Mouse (Mus musculus) limb, embryonic 14.5 days (tissue): ENCODE results near the gene Oxtr. TPM values are rescaled to one million over a fixed set of nuclear protein-coding genes. Genes with fewer than 3 reads are reported as not detected.
A peak's percentile ranks its signal among the peaks of the same experiment; 100 is the strongest.

ENCODE experiments used
- ATAC-seq: fragments of 200-750 bp; cut with Nextera tagmentation; 2 replicates; pipeline ENCODE4 v1.8.0; 2017; ENCODE audit warnings: low read depth, moderate number of reproducible peaks, moderate TSS enrichment; ENCODE audit not compliant: low FRiP score
- DNase-seq: peaks from one replicate; pipeline ENCODE4 v3.0.0-alpha.2; 2015; ENCODE audit warnings: low spot score
- H3K27ac ChIP-seq: fragments of 300-500 bp; sonication (generic); replicated peaks from 2 replicates; pipeline ENCODE4 v1.5.1; 2014; ENCODE audit warnings: low read depth, mild to moderate bottlenecking, low read length, moderate library complexity, mixed read lengths
- H3K27me3 ChIP-seq: fragments of 300-500 bp; sonication (generic); 2 replicates; pipeline ENCODE4 v1.6.1; 2014; ENCODE audit warnings: low read length, mixed read lengths; ENCODE audit not compliant: control insufficient read depth, insufficient read depth
- H3K36me3 ChIP-seq: fragments of 300-500 bp; sonication (generic); 2 replicates; pipeline ENCODE4 v1.6.1; 2014; ENCODE audit warnings: mild to moderate bottlenecking, low read length, moderate library complexity, mixed read lengths; ENCODE audit not compliant: control insufficient read depth, insufficient read depth
- H3K4me1 ChIP-seq: fragments of 300-500 bp; sonication (generic); 2 replicates; pipeline ENCODE4 v1.6.1; 2014; ENCODE audit warnings: antibody characterized with exemption, low read length, mixed read lengths; ENCODE audit not compliant: control insufficient read depth, insufficient read depth
- H3K4me2 ChIP-seq: fragments of 300-500 bp; sonication (generic); replicated peaks from 2 replicates; pipeline ENCODE4 v1.6.1; 2014; ENCODE audit warnings: low read depth, mild to moderate bottlenecking, low read length, moderate library complexity; ENCODE audit not compliant: severe bottlenecking
- H3K4me3 ChIP-seq: fragments of 300-500 bp; sonication (generic); replicated peaks from 2 replicates; pipeline ENCODE4 v1.5.1; 2014; ENCODE audit warnings: low read length
- H3K9ac ChIP-seq: fragments of 300-500 bp; sonication (generic); 2 replicates; pipeline ENCODE4 v1.6.1; 2014; ENCODE audit warnings: mild to moderate bottlenecking, low read depth, low read length, moderate library complexity; ENCODE audit not compliant: severe bottlenecking
- H3K9me3 ChIP-seq: fragments of 300-500 bp; sonication (generic); 2 replicates; pipeline ENCODE4 v1.6.1; 2016; ENCODE audit warnings: low read length; ENCODE audit not compliant: control insufficient read depth
- POLR2A ChIP-seq: fragments of 200-500 bp; IDR thresholded peaks from 2 replicates; pipeline ENCODE4 v1.8.0; 2012; ENCODE audit warnings: inconsistent platforms, mild to moderate bottlenecking, moderate library complexity, borderline replicate concordance; ENCODE audit not compliant: insufficient read depth, insufficient read length; ENCODE audit errors: extremely low read depth
- WGBS: fragments of 180-500 bp; shearing (Covaris S2); extraction: QIAGEN DNeasy Blood & Tissue Kit; methylation state at CpG from one replicate; pipeline ENCODE4 v1.1.7; 2014; 5-methylcytosine and 5-hydroxymethylcytosine counted together
- polyA plus RNA-seq, 2 experiments: library from polyadenylated mRNA; depleted of rRNA in 1 of 2; stranded (reverse) in 1 of 2; unstranded in 1 of 2; fragments of >200 nt; fragmentation: Nextera tagmentation in 1 of 2; extraction: Ambion mirVana in 1 of 2; gene quantifications; 2 replicates each; pipeline versions ENCODE4 v1.2.1 to v1.2.3; 2012 to 2014

Oxtr gene
- polyA plus RNA-seq, 2 experiments: 0.33 to 0.36 TPM

DNA sequence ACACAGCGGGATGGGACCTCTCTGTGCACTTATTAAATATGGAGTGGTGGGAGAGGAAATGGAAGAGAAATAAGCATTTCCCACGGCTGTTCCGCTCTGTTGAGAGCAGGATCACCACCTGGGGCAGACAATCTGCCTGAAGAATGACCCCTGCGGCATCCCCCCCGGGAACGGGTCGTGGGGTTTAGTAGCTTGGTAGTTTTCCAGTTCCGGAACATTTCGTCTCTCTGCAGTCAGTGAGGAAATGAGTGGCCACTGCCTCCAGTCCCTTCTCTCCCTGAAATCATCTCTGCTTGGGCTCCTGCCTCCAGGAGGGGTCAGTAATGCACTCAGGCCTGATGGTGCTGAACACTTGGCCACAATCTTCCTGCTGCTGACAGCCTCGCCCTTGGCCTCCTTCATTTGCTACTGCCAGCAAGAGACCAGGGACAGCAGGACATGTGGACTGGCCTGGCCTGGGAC lies 4.9 kb upstream of the Oxtr start:
- peaks cover 6% of the 10 kb centered on the region for H3K27me3 ChIP-seq
- H3K9me3 ChIP-seq: no peaks in the 10 kb centered on the region
- no peak overlapping the region for H3K9ac ChIP-seq
- 44% methylated on average over 10 of the region's 10 CpGs for WGBS
- no peak for TF ChIP-seq POLR2A
- DNase-seq (no peak), ATAC-seq (no peak)
- H3K4me3 ChIP-seq: no peak overlapping the region
- H3K4me1 ChIP-seq: peaks cover 20% of the 10 kb centered on the region
- H3K27ac ChIP-seq: no peak overlapping the region
- H3K4me2 ChIP-seq: no peak overlapping the region
- no peaks in the 10 kb centered on the region for H3K36me3 ChIP-seq

DNA sequence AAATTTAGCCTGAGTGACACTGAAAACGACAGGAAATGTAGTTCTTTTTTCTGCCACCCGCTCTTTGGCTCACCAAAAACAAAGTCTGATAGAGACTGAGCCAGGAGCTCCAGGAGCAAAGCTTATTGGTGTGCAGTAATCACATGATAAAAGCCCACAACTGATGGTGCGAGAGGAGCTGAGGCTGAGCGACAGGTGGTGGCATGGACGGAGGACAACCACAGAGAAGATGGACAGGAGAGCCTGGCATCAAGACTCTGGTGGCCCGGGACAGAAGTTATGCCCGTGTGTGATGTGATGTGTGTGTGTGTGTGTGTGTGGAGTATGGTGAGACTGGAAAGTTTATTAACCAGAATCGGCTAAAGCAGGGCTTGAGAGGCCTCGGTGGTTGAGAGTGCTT lies 3.6 kb upstream of the Oxtr start:
- DNase-seq: no peak
- Histone ChIP-seq H3K27ac (no peak overlapping the region), H3K9me3 (no peaks in the 10 kb centered on the region), H3K4me1 (peaks cover 28% of the 10 kb centered on the region), H3K9ac (no peak overlapping the region), H3K4me2 (no peak overlapping the region), H3K27me3 (peaks cover 19% of the 10 kb centered on the region), H3K4me3 (no peak overlapping the region), H3K36me3 (no peaks in the 10 kb centered on the region)
- TF ChIP-seq POLR2A: no peak
- no peak for ATAC-seq
- WGBS: 82% methylated on average over 9 of the region's 9 CpGs

DNA sequence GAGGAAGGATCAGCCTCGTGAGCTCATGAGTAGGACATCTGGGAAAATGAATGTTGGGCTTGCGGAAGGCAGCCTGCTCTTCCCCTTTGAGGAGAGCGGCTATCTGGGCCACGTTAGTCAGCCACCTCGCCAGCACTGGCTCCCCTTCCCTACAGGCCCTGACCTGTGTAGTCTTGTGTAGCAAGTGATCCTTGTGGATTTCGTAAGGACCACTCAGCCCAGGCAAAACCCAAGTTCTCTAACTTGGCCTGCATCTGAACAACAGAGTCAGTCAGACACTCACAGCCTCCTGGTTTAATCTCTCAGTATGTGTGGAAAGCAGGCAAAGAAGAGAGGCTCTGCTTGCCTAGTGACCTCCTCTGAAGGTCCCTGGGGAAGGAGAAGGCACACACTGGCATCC lies 2.9 kb upstream of the Oxtr start:
- no peak overlapping the region for H3K4me3 ChIP-seq
- WGBS: 81% methylated on average over 6 of the region's 6 CpGs
- no peak for TF ChIP-seq POLR2A
- ATAC-seq (no peak), DNase-seq (no peak)
- H3K4me1 ChIP-seq: peaks cover 28% of the 10 kb centered on the region
- no peak overlapping the region for H3K27ac ChIP-seq
- H3K9me3 ChIP-seq: no peaks in the 10 kb centered on the region
- peaks cover 26% of the 10 kb centered on the region for H3K27me3 ChIP-seq
- H3K36me3 ChIP-seq: no peaks in the 10 kb centered on the region
- no peak overlapping the region for H3K9ac ChIP-seq
- no peak overlapping the region for H3K4me2 ChIP-seq

DNA sequence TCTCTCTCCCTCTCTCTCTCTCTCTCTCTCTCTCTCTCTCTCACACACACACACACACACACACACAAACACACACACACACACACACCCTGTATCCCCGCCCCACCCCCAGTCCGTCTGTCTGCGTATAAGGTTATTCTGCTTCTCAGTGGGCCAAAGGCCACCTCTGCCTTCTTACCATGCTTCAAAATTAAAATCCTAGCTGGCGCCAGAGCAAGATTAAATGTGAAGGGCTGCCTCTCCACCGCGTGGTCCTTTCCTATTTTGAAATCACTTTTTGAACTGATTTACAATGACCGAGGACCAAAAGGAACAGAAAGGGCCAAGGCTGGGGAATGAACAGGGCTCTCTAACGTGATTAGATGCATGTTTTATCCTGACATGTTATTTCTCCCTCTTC lies 1.8 kb upstream of the Oxtr start:
- WGBS: 76% methylated on average over 8 of the region's 8 CpGs
- DNase-seq (no peak), ATAC-seq (no peak)
- peaks cover 28% of the 10 kb centered on the region for H3K4me1 ChIP-seq
- peaks cover 31% of the 10 kb centered on the region for H3K27me3 ChIP-seq
- H3K9ac ChIP-seq: no peak overlapping the region
- H3K27ac ChIP-seq: no peak overlapping the region
- no peak overlapping the region for H3K4me2 ChIP-seq
- H3K9me3 ChIP-seq: no peaks in the 10 kb centered on the region
- no peak overlapping the region for H3K4me3 ChIP-seq
- TF ChIP-seq POLR2A: no peak
- no peaks in the 10 kb centered on the region for H3K36me3 ChIP-seq

DNA sequence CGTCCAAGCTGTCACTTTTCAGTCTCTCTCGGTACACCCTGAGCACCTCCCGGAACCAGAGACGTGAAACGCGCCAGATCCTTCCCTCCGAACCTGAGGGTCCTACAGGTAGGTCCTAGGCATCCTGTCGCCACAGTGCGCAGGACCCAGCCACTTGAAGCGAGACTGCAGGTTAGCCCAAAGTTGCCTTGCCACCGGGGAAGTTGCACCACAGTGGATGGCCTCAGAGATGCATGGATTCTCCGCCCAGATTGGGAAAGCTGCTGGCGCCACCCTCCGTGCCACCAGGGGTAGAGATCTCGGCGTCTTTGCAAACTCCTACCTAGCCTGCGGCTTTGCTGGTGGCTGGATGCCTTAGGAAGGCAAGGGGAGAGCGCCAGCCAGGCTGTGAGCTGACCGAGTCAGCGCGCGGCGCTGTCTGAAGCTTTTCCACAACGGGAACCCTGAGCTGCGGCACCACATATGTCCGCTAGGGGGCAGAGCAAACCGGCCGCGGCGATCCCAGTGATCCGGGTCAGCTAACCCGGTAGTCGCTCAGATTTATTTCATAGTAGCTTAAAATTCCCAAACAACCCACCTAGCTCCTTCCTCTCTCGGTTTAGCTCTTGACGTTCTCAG lies 991 bp upstream of the Oxtr start:
- Histone ChIP-seq H3K9ac (peak overlapping the region; percentile 46), H3K27me3 (peaks cover 31% of the 10 kb centered on the region), H3K4me3 (peak overlapping the region; percentile 37), H3K9me3 (no peaks in the 10 kb centered on the region), H3K36me3 (no peaks in the 10 kb centered on the region), H3K4me2 (peak overlapping the region; percentile 61), H3K4me1 (peaks cover 23% of the 10 kb centered on the region), H3K27ac (no peak overlapping the region)
- ATAC-seq: peak; percentile 58
- peak; percentile 77 for DNase-seq
- no peak for TF ChIP-seq POLR2A
- WGBS: under 1% methylated on average over 35 of the region's 35 CpGs
